Mouse (Mus musculus) CH12.LX (cell line): Measurements from ENCODE around the gene Slc23a2. TPM values are rescaled to one million over a fixed set of nuclear protein-coding genes. Genes with fewer than 3 reads are reported as not detected.

Experiments used
- DNase-seq: peaks from one replicate; pipeline ENCODE4 v3.0.0-alpha.2; 2013; ENCODE audit errors: extremely low read depth
- H3K27ac ChIP-seq: 2 replicates; pipeline ENCODE4 v1.5.1; 2012; ENCODE audit warnings: low read depth, mild to moderate bottlenecking, control low read depth, moderate library complexity; ENCODE audit not compliant: insufficient read depth
- H3K27me3 ChIP-seq: replicated peaks from 2 replicates; pipeline ENCODE3; 2012; ENCODE audit warnings: inconsistent platforms
- H3K36me3 ChIP-seq, 2 experiments: replicated peaks in 1 of 2; 2 replicates each; pipeline versions ENCODE3 to v1.6.1; 2012; ENCODE audit warnings: inconsistent platforms in 1 of 2, low read length in 1 of 2, mild to moderate bottlenecking in 1 of 2, mixed read lengths in 1 of 2, moderate library complexity in 1 of 2; ENCODE audit not compliant: control insufficient read depth in 1 of 2, insufficient read depth in 1 of 2
- H3K4me1 ChIP-seq, 2 experiments: 2 replicates each; pipeline ENCODE4 v1.6.1; 2012; ENCODE audit warnings: inconsistent platforms in 1 of 2, moderate library complexity in 1 of 2; ENCODE audit not compliant: insufficient read depth in 2 of 2, control insufficient read depth in 1 of 2
- H3K4me2 ChIP-seq: 2 replicates; pipeline ENCODE4 v1.6.1; 2012; ENCODE audit warnings: low read depth, mild to moderate bottlenecking, control low read depth; ENCODE audit not compliant: poor library complexity, insufficient read depth, severe bottlenecking
- H3K4me3 ChIP-seq, 3 experiments: fragments of 150-350 bp in 1 of 3; sonication (generic) in 1 of 3; replicated peaks in 1 of 3; 2 replicates each; pipeline versions ENCODE3 to v1.5.1; 2011 to 2012; ENCODE audit warnings: low read depth in 2 of 3, low read length in 2 of 3, mild to moderate bottlenecking in 2 of 3, moderate library complexity in 2 of 3, control low read depth in 1 of 3, improper control_type of control experiment in 1 of 3, inconsistent platforms in 1 of 3, mixed read lengths in 1 of 3; ENCODE audit not compliant: poor library complexity in 1 of 3
- H3K79me2 ChIP-seq: replicated peaks from 2 replicates; pipeline ENCODE4 v1.6.1; 2012; ENCODE audit warnings: mild to moderate bottlenecking, moderate library complexity; ENCODE audit not compliant: control insufficient read depth, poor library complexity, insufficient read depth, severe bottlenecking; ENCODE audit errors: extremely low read depth
- H3K9ac ChIP-seq: 2 replicates; pipeline ENCODE4 v1.6.1; 2012; ENCODE audit warnings: low read depth, mild to moderate bottlenecking, control low read depth, moderate library complexity; ENCODE audit not compliant: insufficient read depth
- H3K9me3 ChIP-seq: replicated peaks from 2 replicates; pipeline ENCODE3; 2012; ENCODE audit warnings: low read length, inconsistent platforms, mixed read lengths
- CHD1 ChIP-seq: IDR thresholded peaks from 2 replicates; pipeline ENCODE4 v1.6.1; 2012; ENCODE audit warnings: low read depth, low read length, improper control_type of control experiment, inconsistent platforms
- CTCF ChIP-seq, 2 experiments: IDR thresholded peaks in 1 of 2; conservative IDR thresholded peaks in 1 of 2; 2 replicates each; pipeline ENCODE4 v1.5.1; 2011 to 2012; ENCODE audit warnings: low read depth in 2 of 2, low read length in 2 of 2, improper control_type of control experiment in 1 of 2, inconsistent platforms in 1 of 2, mild to moderate bottlenecking in 1 of 2, moderate library complexity in 1 of 2
- E2F4 ChIP-seq: IDR thresholded peaks from 2 replicates; pipeline ENCODE4 v1.6.1; 2011; ENCODE audit warnings: low read depth, low read length, improper control_type of control experiment; ENCODE audit not compliant: insufficient replicate concordance
- IRF4 ChIP-seq: IDR thresholded peaks from 2 replicates; pipeline ENCODE4 v1.6.1; 2014; ENCODE audit warnings: low read depth, mild to moderate bottlenecking, inconsistent platforms, low read length, improper control_type of control experiment
- JUN ChIP-seq: IDR thresholded peaks from 2 replicates; pipeline ENCODE4 v1.6.1; 2011; ENCODE audit warnings: low read depth, mild to moderate bottlenecking, low read length, improper control_type of control experiment, moderate library complexity; ENCODE audit not compliant: insufficient read depth
- JUND ChIP-seq: conservative IDR thresholded peaks from 2 replicates; pipeline ENCODE4 v1.6.1; 2011; ENCODE audit warnings: low read depth, low read length, improper control_type of control experiment
- MAFK ChIP-seq: IDR thresholded peaks from 2 replicates; pipeline ENCODE4 v1.6.1; 2011; ENCODE audit warnings: low read length, improper control_type of control experiment; ENCODE audit not compliant: insufficient replicate concordance
- MAX ChIP-seq: IDR thresholded peaks from 2 replicates; pipeline ENCODE4 v1.6.1; 2011; ENCODE audit warnings: low read length, improper control_type of control experiment
- NELFE ChIP-seq: IDR thresholded peaks from 2 replicates; pipeline ENCODE4 v1.6.1; 2011; ENCODE audit warnings: low read depth, low read length, improper control_type of control experiment
- PAX5 ChIP-seq: IDR thresholded peaks from 2 replicates; pipeline ENCODE4 v1.6.1; 2012; ENCODE audit warnings: low read length, inconsistent platforms, mixed read lengths
- POLR2A ChIP-seq: IDR thresholded peaks from 2 replicates; pipeline ENCODE4 v1.6.1; 2011; ENCODE audit warnings: low read depth, mild to moderate bottlenecking, improper control_type of control experiment, low read length
- RAD21 ChIP-seq: IDR thresholded peaks from 2 replicates; pipeline ENCODE4 v1.6.1; 2011; ENCODE audit warnings: low read depth, mild to moderate bottlenecking, low read length, improper control_type of control experiment, moderate library complexity
- SIN3A ChIP-seq: IDR thresholded peaks from 2 replicates; pipeline ENCODE4 v1.6.1; 2012; ENCODE audit warnings: low read length, improper control_type of control experiment, inconsistent platforms
- SMC3 ChIP-seq: IDR thresholded peaks from 2 replicates; pipeline ENCODE4 v1.6.1; 2011; ENCODE audit warnings: low read depth, low read length, improper control_type of control experiment
- USF1 ChIP-seq: IDR thresholded peaks from 2 replicates; pipeline ENCODE4 v1.6.1; 2014; ENCODE audit warnings: low read depth, mild to moderate bottlenecking, inconsistent platforms, low read length, improper control_type of control experiment
- USF2 ChIP-seq: conservative IDR thresholded peaks from 2 replicates; pipeline ENCODE4 v1.6.1; 2011; ENCODE audit warnings: low read depth, low read length, improper control_type of control experiment
- ZC3H11A ChIP-seq: IDR thresholded peaks from 2 replicates; pipeline ENCODE4 v1.6.1; 2012; ENCODE audit warnings: low read depth, mild to moderate bottlenecking, inconsistent platforms, low read length, improper control_type of control experiment
- dilution Hi-C: fragments of 300-500 bp; cut with MboI; formaldehyde crosslinking; loops from 2 replicates; pipeline ENCODE4 v1.14.3; 2020; ENCODE audit warnings: low sequenced_read_pairs; ENCODE audit not compliant: extremely low pct_unique_long_range_greater_than_20kb, extremely low pct_ligation_motif_present
- in situ Hi-C: fragments of 300-500 bp; cut with MboI; formaldehyde crosslinking; loops from 3 replicates; pipeline ENCODE4 v1.14.3; 2019; ENCODE audit warnings: low sequenced_read_pairs, low pct_ligation_motif_present, low pct_unique_long_range_greater_than_20kb, mixed read lengths
- polyA plus RNA-seq: library from polyadenylated mRNA; unstranded; fragments of >175 nt; gene quantifications from 2 replicates; pipeline ENCODE4 v1.2.1, GENCODE M21; 2012; ENCODE audit warnings: low read depth; ENCODE audit not compliant: insufficient read length
- total RNA-seq, 2 experiments: library from RNA; depleted of rRNA; stranded (reverse); fragments of 300-350 nt in 1 of 2; fragments of >200 nt in 1 of 2; gene quantifications; 2 replicates each; pipeline ENCODE4 v1.2.3; 2012 to 2014

The Slc23a2 gene
- total and polyA plus RNA-seq, 3 experiments = 10.6 to 21.7 (median 13.4) TPM

DNA sequence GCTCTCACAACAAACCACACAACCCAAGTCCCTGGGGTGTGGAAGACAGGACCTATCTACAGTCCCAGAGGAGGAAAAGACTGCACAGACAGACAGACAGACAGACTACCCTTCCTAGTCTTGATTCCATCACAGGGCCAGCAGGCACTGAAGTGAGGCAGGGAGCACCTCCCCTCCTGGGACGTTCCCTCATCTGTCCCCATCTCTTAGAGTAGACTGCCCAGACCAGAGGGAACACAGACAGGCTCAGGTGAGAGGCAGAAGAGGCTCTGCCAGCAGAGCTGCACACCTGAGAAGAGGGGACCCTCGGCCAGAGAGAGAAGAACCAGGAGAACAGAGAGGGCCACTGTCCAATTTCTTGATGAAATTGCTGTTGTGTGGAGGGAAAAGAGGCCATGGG lies 33.0 kb downstream of the Slc23a2 start:
- dilution Hi-C loops (no loop called here), in situ Hi-C loops (loop anchor here (10.0 kb wide), 1 partner anchor 107 kb away; no protein-coding TSS in a partner anchor)
- Histone ChIP-seq H3K4me1 (peaks cover 12 to 77% of the 10 kb centered on the region in 2 experiments; a peak in 3 of 4 replicates), H3K4me3 (no peak overlapping the region), H3K9ac (no peak overlapping the region), H3K27ac (no peak overlapping the region), H3K79me2 (no peaks in the 10 kb centered on the region; the same call in 1 of the 2 replicates), H3K9me3 (no peaks in the 10 kb centered on the region), H3K4me2 (no peak overlapping the region), H3K36me3 (peaks cover 0 to 20% of the 10 kb centered on the region in 2 experiments), H3K27me3 (no peaks in the 10 kb centered on the region)
- DNase-seq = no peak
- TF ChIP-seq USF2 (no peak), IRF4 (no peak), MAX (no peak), E2F4 (no peak)

DNA sequence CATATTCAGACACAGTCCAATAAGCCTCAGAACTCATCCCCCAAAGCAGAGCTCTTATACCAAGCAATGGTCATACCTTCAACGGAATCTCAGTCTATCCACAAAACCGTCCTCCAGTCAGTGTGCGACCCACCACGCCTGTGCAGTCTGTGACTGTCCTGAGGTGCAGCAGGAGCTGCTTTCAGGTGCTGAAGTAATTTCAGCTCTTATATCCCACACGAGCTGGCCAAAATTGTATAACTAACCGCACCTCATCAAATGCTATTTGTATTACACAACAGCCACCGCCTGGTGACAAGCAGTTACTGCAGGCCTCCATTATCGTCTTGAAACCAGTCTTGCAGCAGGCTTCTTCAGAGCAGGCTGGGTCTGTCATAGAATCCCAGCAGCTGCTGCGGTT lies 33.6 kb downstream of the Slc23a2 start:
- H3K4me2 ChIP-seq = peak overlapping the region; percentile 50
- peak overlapping the region; percentile 4 to 48 (median 34) for H3K4me3 ChIP-seq
- no peak overlapping the region for H3K9ac ChIP-seq
- TF ChIP-seq NELFE = peak; percentile 22; the same call in 1 of the 2 replicates
- TF ChIP-seq MAFK = no peak
- TF ChIP-seq USF1 = no peak
- no peak for TF ChIP-seq JUND
- no peak for TF ChIP-seq IRF4
- TF ChIP-seq JUN = no peak
- peak; percentile 56 to 94 for TF ChIP-seq CTCF (conservative IDR thresholded peaks at IDR 0.05 in 1 of 2, IDR thresholded peaks at IDR 0.05 in 1 of 2; ENCODE audit: low read depth in 2 of 2, low read length in 2 of 2)
- peak; percentile 95 for TF ChIP-seq RAD21
- peak; percentile 73 for TF ChIP-seq ZC3H11A
- no peak for TF ChIP-seq SIN3A
- no peak for TF ChIP-seq POLR2A
- no peak for TF ChIP-seq PAX5
- TF ChIP-seq CHD1 = no peak
- peak; percentile 93 for TF ChIP-seq SMC3
- no peaks in the 10 kb centered on the region; the same call in 1 of the 2 replicates for H3K79me2 ChIP-seq
- no peak overlapping the region for H3K27ac ChIP-seq
- dilution Hi-C loops (no loop called here), in situ Hi-C loops (loop anchor here (10.0 kb wide), 1 partner anchor 106 kb away; no protein-coding TSS in a partner anchor)
- H3K4me1 ChIP-seq = peaks cover 12 to 78% of the 10 kb centered on the region in 2 experiments; a peak in 3 of 4 replicates
- H3K27me3 ChIP-seq = no peaks in the 10 kb centered on the region
- no peaks in the 10 kb centered on the region for H3K9me3 ChIP-seq
- peaks cover 0 to 20% of the 10 kb centered on the region in 2 experiments for H3K36me3 ChIP-seq
- peak; percentile 86 for DNase-seq
